Mouse (Mus musculus) liver, adult 2 months (tissue): ENCODE data around the gene Rfx1.

Source experiments
- CTCF ChIP-seq: fragments of 200-500 bp; IDR thresholded peaks from 2 replicates; pipeline ENCODE4 v1.5.1; 2011; ENCODE audit warnings: low read depth, low read length, control low read depth
- POLR2A ChIP-seq: fragments of 200-500 bp; IDR thresholded peaks from 2 replicates; pipeline ENCODE4 v1.6.1; 2011; ENCODE audit warnings: low read length, control low read depth; ENCODE audit not compliant: insufficient read depth; ENCODE audit errors: extremely low read depth

DNA sequence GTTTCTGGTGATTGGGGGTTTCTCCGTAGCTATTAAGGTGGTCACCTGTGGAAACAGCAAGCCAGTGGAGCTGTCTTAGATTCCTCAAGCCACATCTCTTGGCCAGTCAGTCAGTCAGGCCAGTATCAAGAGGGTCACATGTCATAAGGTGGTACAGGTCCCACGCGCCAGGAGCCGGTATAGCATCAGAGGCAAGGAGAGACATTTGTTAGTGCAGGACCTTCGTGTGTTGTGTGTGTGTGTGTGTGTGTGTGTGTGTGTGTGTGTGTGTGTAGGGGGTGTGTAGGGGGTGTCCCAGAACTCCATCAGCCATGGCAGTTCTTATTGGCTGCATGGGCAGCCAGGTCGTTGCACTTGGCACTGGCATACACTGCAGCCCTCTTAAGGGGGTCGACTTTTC, 1.3 kb downstream of the Rfx1 start:
- TF ChIP-seq CTCF (no peak), POLR2A (no peak)
